Mouse (Mus musculus): ENCODE measurements around the gene Dolpp1. TPM values are rescaled to one million over a fixed set of nuclear protein-coding genes. Genes with fewer than 3 reads are reported as not detected.

Gene Dolpp1
- total and polyA plus RNA-seq, 3 experiments, result 17.9 to 22.3 (median 19.2) TPM

DNA sequence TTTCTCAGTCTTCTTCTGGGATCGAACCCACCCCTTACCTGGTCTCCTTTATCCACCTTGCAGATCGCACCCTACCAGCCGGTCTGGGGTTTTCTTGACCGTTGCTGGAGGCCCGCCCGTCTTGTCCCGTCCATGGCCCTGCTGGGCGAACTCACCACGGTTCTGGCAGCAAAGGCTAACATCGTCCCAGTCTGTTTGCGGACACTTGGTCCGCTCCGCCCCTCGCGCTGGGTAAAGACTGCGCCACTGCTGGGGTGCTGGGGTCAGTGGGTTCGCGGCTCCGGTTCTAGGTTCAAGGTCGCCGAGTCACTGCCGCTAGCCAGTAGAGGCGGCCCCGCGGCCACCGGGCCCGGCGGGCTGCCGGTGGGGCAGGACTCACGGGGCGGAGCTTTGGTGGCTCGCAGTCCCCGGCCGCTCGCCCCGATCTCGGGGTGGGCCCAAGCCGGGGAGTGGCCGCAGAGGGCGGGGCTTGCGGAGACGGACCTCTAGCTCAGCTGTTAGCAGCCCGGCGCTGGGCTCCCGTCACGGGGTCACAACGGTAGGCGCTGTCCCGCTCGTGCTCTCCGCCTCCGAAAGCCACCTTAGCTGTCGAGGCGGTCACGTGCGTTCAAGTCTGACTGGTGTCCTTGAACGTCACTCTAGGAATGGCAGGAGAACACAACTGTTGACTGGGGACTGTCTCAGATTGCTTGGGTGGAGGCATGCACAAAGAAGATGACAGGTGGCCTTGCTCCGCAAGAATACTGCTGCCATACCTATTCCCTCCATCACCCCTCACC, 23.3 kb downstream of the Dolpp1 start, which contains the start of gene Crat (continued):
- TF ChIP-seq USF1 (IDR thresholded peaks at IDR 0.05; ENCODE audit: low read depth, low read length), result peak; percentile 43; the same call in 1 of the 2 replicates
- no peak for TF ChIP-seq ZC3H11A (IDR thresholded peaks at IDR 0.05; ENCODE audit: low read depth, low read length)

GRCm38 (mm10) chr2:30415936-30416648, 24.0 kb downstream of the Dolpp1 start, which contains the start of gene Ptpa:
Gene Ptpa, plus strand, starts transcription at chr2:30416039.
- dilution Hi-C loops (cut with MboI; ENCODE audit: extremely low pct_ligation_motif_present, extremely low pct_unique_long_range_greater_than_20kb, low sequenced_read_pairs), result no loop called here
- DNase-seq (ENCODE audit: extremely low read depth), result peak; percentile 87
- H3K79me2 ChIP-seq (replicated peaks; ENCODE audit: control insufficient read depth, extremely low read depth, insufficient read depth, poor library complexity, severe bottlenecking), result peaks cover 34% of the 10 kb centered on the region
- peak within 1 kb of the TSS; percentile 77 to 88 (median 84) for H3K4me3 ChIP-seq (replicated peaks in 1 of 3; ENCODE audit: low read depth in 2 of 3, low read length in 2 of 3, poor library complexity in 1 of 3)
- H3K27ac ChIP-seq (ENCODE audit: insufficient read depth, low read depth), result peak within 1 kb of the TSS; percentile 50
- H3K4me1 ChIP-seq (ENCODE audit: control insufficient read depth in 1 of 2, insufficient read depth in 2 of 2), result peaks cover 2 to 38% of the 10 kb centered on the region in 2 experiments; a peak in 3 of 4 replicates
- H3K4me2 ChIP-seq (ENCODE audit: insufficient read depth, low read depth, poor library complexity, severe bottlenecking), result peak within 1 kb of the TSS; percentile 68
- peaks cover 15% of the 10 kb centered on the region for H3K27me3 ChIP-seq (replicated peaks)
- no peak for TF ChIP-seq CTCF (conservative IDR thresholded peaks at IDR 0.05 in 1 of 2, IDR thresholded peaks at IDR 0.05 in 1 of 2; ENCODE audit: low read depth in 2 of 2, low read length in 2 of 2)
- peak; percentile 73; the same call in 1 of the 2 replicates for TF ChIP-seq UBTF (IDR thresholded peaks at IDR 0.05; ENCODE audit: low read depth, low read length)
- peak; percentile 98 for TF ChIP-seq NELFE (IDR thresholded peaks at IDR 0.05; ENCODE audit: low read depth, low read length)
- TF ChIP-seq MXI1 (IDR thresholded peaks at IDR 0.05; ENCODE audit: low read depth, low read length), result peak; percentile 87
- TF ChIP-seq RAD21 (IDR thresholded peaks at IDR 0.05; ENCODE audit: low read depth, low read length), result no peak
- TF ChIP-seq ZKSCAN1 (IDR thresholded peaks at IDR 0.05; ENCODE audit: borderline replicate concordance, low read depth, low read length), result no peak
- TF ChIP-seq POLR2AphosphoS2 (IDR thresholded peaks at IDR 0.05; ENCODE audit: low read depth, low read length), result no peak
- TF ChIP-seq POLR2A (IDR thresholded peaks at IDR 0.05; ENCODE audit: low read depth, low read length), result peak; percentile 96
- no peak for TF ChIP-seq MAZ (IDR thresholded peaks at IDR 0.05; ENCODE audit: low read depth, low read length)
- TF ChIP-seq ZC3H11A (IDR thresholded peaks at IDR 0.05; ENCODE audit: low read depth, low read length), result no peak
- TF ChIP-seq USF1 (IDR thresholded peaks at IDR 0.05; ENCODE audit: low read depth, low read length), result no peak
- peak; percentile 72; the same call in 1 of the 2 replicates for TF ChIP-seq MAX (IDR thresholded peaks at IDR 0.05; ENCODE audit: low read length)
- peak; percentile 96 for TF ChIP-seq TCF12 (IDR thresholded peaks at IDR 0.05; ENCODE audit: low read depth, low read length)
- TF ChIP-seq ZMIZ1 (IDR thresholded peaks at IDR 0.05; ENCODE audit: low read depth, low read length), result peak; percentile 91
- TF ChIP-seq SIN3A (IDR thresholded peaks at IDR 0.05; ENCODE audit: low read length), result peak; percentile 49
- TF ChIP-seq CHD2 (IDR thresholded peaks at IDR 0.05; ENCODE audit: low read length), result peak; percentile 62; the same call in 1 of the 2 replicates
- no peak for TF ChIP-seq PAX5 (IDR thresholded peaks at IDR 0.05; ENCODE audit: low read length)
- TF ChIP-seq ELF1 (IDR thresholded peaks at IDR 0.05; ENCODE audit: low read depth, low read length), result peak; percentile 65
- no peak for TF ChIP-seq JUND (conservative IDR thresholded peaks at IDR 0.05; ENCODE audit: low read depth, low read length)
- TF ChIP-seq HCFC1 (IDR thresholded peaks at IDR 0.05; ENCODE audit: low read depth, low read length), result peak; percentile 84
- no peak for TF ChIP-seq ZNF384 (IDR thresholded peaks at IDR 0.05; ENCODE audit: low read depth, low read length)
- TF ChIP-seq KAT2A (IDR thresholded peaks at IDR 0.05; ENCODE audit: insufficient replicate concordance, low read length), result peak; percentile 41; the same call in 1 of the 2 replicates
- TF ChIP-seq CHD1 (IDR thresholded peaks at IDR 0.05; ENCODE audit: low read depth, low read length), result no peak
- TF ChIP-seq NRF1 (IDR thresholded peaks at IDR 0.05; ENCODE audit: low read depth, low read length), result peak; percentile 94
- TF ChIP-seq TBP (conservative IDR thresholded peaks at IDR 0.05; ENCODE audit: low read depth, low read length), result peak; percentile 64; the same call in 1 of the 2 replicates
- no peak for TF ChIP-seq E2F4 (IDR thresholded peaks at IDR 0.05; ENCODE audit: insufficient replicate concordance, low read depth, low read length)
- TF ChIP-seq MEF2A (IDR thresholded peaks at IDR 0.05; ENCODE audit: borderline replicate concordance, low read depth, low read length), result peak; percentile 64
- no peak; the same call in 1 of the 2 replicates for TF ChIP-seq RCOR1 (conservative IDR thresholded peaks at IDR 0.05; ENCODE audit: low read depth, low read length)
- 0 out of 2 replicates have a peak, but pooled peaks have one; percentile 32 for TF ChIP-seq MYC (IDR thresholded peaks at IDR 0.05; ENCODE audit: low read depth, low read length)
- no peak for TF ChIP-seq BHLHE40 (IDR thresholded peaks at IDR 0.05; ENCODE audit: low read depth, low read length)
- in situ Hi-C loops (cut with MboI; ENCODE audit: low pct_ligation_motif_present, low pct_unique_long_range_greater_than_20kb, low sequenced_read_pairs), result no loop called here
- H3K9ac ChIP-seq (ENCODE audit: insufficient read depth, low read depth), result peak within 1 kb of the TSS; percentile 86
- no peaks in the 10 kb centered on the region for H3K9me3 ChIP-seq (replicated peaks; ENCODE audit: low read length)
- H3K36me3 ChIP-seq (replicated peaks in 1 of 2; ENCODE audit: control insufficient read depth in 1 of 2, insufficient read depth in 1 of 2, low read length in 1 of 2), result peaks cover 0 to 18% of the 10 kb centered on the region in 2 experiments
